Mouse (Mus musculus): ENCODE results near the gene Slc22a3. TPM values are rescaled to one million over a fixed set of nuclear protein-coding genes. Genes with fewer than 3 reads are reported as not detected.

The Slc22a3 gene
- polyA plus RNA-seq, 1 experiment from 2014 or later = 0.30 TPM

Other genes starting within 250 kb of the Slc22a3 start
- gene Map3k4, start 188.9 kb downstream of the Slc22a3 start, polyA plus RNA-seq (2016; fragmentation: Nextera tagmentation; extraction: Ambion mirVana) = 44.7 and 60.4 TPM in 2 replicates
- 0.11 and 0.28 TPM in 2 replicates for gene Plg, start 129.1 kb downstream of the Slc22a3 start, polyA plus RNA-seq (2016; fragmentation: Nextera tagmentation; extraction: Ambion mirVana)
- gene Slc22a2, start 76.4 kb upstream of the Slc22a3 start, polyA plus RNA-seq (2016; fragmentation: Nextera tagmentation; extraction: Ambion mirVana) = 0.09 TPM in 1 of 2 replicates, not detected in the other
- gene Slc22a1, start 168.1 kb upstream of the Slc22a3 start, polyA plus RNA-seq (2016; fragmentation: Nextera tagmentation; extraction: Ambion mirVana) = 0.52 TPM in 1 of 2 replicates, not detected in the other

All from neural tube, embryonic 12.5 days (tissue).